Mouse (Mus musculus): ENCODE data around the gene Gm34653. TPM values are rescaled to one million over a fixed set of nuclear protein-coding genes. Genes with fewer than 3 reads are reported as not detected.
"Not testable (repeated sequence)": the region's sequence is repeated elsewhere in the genome, so short reads cannot be mapped to it uniquely, and the experiment has no call there.

Gene Gm34653
- not detected for total RNA-seq (2021)

DNA sequence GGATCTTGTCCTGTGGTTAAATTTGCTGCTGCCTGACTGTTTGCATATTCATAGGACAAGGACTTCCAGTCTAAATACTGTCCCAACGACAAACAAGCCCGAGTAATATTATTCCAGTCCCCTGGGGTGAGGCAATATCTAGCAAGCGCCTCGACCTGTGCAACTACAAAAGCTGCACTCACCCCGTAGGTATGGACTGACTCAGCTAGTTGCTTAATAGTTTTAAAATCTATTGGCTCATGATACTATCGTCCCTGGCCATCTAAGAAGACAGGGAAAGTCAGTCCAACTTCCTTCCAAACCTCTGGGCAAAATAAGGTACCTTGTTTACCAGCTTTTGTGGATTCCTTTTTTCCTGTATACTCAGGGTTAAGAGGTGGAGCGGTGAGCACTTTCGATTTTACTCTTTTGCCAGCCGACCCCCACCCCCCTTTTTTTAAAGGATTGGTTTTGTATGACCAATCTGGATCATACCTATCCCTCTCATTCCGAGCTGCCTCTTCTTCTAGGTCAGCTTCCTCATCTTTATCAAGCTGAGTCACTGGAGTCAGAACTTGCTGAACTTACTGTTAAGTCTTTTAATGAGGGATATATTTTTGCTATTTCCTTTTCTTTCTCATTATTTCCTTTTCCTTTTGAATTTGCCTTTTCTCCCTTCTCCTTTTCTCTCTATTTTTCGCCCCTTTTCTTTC lies at the start of gene Gm34653:
Gene Gm34653 (plus strand): TSS at position 242 of the 692 bp plus-strand sequence.
- intact Hi-C loops (cut with DNase I); DNase-seq (ENCODE audit: low spot score in 2 of 2): not testable (repeated sequence)

DNA sequence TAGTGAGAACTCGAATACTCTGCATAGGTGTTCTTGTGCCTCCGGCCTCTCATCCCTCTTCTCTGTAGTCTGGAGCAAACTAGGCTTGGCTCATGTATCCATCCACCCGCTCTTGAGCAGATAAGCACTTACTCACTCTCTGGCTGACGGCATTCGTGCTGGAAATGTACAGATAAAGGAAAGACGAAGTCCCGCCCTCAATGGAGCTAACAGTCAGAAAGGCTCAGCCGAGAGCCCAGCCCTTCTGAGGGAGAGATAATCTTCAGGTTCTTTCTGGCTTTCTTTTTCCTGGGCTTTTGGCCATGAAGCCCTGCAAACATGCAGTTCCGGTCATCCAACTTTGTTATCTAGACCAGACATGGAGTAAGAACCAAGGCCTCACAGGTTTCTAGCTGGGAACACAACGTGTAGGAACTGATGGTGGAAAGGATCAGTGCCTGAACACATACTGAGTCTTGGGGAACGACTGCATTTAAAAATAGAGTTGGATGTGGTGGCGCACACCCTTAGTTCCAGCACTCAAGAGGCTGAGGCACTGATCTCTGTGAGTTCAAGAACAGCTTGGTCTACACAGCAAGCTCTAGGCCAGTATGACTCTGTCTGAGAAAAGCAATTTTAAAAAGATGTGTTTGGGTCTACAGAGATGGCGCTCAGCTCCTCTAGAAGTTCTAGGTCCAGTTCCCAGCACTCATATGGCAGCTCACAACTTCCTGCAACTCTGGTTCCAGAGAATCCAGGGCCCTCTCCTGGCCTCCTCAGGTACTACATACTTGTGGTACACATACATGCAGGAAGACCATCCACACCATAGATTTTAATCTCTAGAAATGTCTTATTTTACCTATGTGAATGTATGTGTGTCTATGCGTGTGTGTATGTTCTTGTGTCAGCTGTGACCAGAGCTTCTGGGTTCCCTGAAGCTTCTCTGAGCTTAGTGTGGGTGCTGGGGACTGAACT lies 49.5 kb upstream of the Gm34653 start:
- DNase-seq (ENCODE audit: low spot score in 2 of 2): no peak
- intact Hi-C loops (cut with DNase I): no loop called here

DNA sequence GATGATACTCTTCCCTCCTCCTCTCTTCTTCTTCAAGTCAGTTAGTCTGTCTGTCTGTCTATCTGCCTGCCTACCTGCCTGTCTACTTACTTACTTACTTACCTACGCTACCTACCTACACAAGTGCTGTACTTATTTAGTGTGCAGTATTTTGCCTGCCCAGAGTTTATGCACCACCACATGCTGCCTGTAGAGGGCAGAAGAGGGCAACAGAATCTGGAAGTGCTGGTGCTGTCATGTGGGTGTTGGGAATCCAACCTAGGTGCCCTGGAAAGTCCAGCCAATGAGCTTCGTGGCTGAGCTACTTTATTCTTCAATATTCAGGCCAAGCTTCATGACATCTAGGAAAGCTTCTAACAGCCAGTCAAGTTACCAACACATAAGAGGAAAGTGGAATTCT lies 48.7 kb upstream of the Gm34653 start:
- DNase-seq (ENCODE audit: low spot score in 2 of 2): peak in 1 of 2 experiments; percentile 18
- intact Hi-C loops (cut with DNase I): no loop called here

DNA sequence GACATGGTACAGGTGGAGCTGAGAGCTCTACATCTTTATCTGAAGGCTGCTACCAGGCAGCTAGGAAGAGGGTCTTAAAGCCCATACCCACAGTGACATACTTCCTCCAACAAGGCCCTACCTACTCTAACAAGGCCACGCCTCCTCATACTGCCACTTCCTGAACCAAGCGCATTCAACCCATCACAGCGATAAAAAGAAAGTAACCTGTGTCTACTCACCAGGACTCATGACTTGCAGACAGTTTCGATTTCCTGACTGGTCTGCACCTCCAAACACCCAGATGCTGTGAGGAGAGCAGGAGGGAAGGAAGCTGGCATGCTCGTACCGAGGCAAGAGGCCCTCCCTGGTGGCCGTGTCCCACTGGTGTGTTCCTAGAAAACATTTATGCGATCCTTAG lies 42.5 kb upstream of the Gm34653 start:
- intact Hi-C loops (cut with DNase I): no loop called here

DNA sequence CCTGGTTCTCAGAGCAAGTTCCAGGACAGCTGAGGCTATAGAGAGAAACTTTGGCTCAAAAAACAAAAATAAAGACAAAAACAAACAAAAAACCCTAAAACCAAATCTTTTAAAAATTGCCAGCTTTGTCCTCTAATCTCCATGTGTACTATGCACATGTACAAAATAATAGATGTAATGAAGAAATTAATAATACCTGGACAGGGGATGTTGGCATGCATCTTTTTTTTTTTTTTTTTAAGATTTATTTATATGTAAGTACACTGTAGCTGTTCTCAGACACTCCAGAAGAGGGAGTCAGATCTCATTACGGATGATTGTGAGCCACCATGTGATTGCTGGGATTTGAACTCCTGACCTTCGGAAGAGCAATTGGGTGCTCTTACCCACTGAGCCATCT lies 40.3 kb upstream of the Gm34653 start:
- intact Hi-C loops (cut with DNase I): not testable (repeated sequence)

More for the DNA sequence above, 42.5 kb upstream of the Gm34653 start:
- DNase-seq (ENCODE audit: low spot score in 2 of 2): no peak

DNA sequence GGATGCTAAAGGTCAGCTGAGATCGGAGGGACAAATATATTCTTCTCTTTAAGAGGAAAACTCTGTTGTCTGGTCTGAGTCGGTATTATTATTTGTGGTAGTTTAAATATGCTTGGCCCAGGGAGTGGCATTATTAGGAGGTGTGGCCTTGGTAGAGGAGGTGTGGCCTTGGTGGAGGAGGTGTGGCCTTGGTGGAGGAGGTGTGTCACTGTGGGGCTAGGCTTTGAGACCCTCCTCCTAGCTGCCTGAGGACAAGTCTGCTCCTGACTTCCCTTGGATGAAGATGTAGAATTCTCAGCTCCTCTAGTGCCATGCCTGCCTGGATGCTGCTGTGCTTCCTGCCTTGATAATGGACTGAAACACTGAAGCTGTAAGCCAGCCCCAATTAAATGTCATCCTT lies 38.3 kb upstream of the Gm34653 start:
- intact Hi-C loops (cut with DNase I): no loop called here

More for the DNA sequence above, 40.3 kb upstream of the Gm34653 start:
- DNase-seq (ENCODE audit: low spot score in 2 of 2): not testable (repeated sequence)

DNA sequence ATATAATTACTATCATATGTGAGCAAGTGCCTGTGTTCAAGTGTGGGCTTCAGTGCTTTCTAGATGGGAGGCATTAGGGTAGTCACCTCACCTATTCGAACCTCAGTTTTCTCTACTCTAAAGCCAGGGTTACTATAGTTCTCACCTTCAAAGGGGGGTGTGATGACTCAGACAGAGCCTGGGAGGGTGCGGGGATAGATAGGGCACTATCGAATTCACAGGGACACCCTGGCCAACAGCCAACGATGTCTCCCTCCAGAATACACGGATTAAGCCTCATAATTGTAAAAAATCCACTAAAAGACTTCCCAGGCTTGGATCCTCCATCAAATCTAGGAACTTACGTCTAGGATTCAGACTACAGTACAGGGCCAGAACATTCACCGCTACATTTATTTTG lies 37.4 kb upstream of the Gm34653 start:
- intact Hi-C loops (cut with DNase I): no loop called here
- no peak for DNase-seq (ENCODE audit: low spot score in 2 of 2)

More for the DNA sequence above, 38.3 kb upstream of the Gm34653 start:
- no peak for DNase-seq (ENCODE audit: low spot score in 2 of 2)

DNA sequence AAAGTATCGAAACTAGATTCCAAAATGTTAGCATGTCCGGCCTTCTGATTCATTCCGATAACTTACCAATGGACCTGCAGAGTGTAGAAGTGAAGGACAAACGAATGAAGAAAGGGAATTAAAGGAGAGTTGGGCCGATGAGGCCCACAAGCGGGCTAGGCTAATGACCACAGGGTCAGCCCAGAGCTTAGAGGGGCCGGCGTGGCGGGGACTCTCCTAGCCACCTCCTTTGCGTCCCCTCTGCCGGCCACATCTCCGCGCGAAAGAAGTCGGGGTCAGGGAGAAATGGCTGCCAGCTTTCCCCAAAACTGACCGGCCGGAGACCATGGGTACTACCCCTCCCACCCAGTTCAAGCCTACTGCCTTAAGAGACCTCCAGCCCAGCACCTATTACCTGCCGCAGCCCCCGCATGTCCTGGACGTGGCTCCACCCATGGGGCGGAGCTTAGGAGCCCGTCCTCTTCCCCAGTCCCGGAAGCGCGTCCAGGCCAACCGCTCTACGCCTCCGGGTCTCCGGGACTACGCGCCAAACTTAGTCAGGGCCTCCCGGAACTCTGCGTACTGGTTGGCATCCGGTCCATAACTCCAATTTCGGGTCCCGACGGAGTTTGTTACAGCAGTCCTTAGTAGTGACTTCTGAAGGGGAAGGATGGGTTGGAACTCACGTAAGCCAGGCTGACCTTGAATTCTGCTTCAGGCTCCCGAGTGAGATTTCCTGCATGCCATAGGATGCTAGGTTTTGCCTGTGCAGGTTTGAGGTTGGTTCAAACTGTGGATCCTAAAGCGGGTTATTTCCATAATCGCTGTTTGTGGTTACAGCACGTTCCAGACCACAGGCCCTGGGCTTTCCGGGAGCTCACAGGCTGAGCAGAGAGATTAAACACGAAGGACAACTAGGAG lies 33.2 kb upstream of the Gm34653 start, which contains the start of gene Rabepk:
Gene Rabepk (minus strand): TSS at position 556 of the 900 bp plus-strand sequence.
- DNase-seq (ENCODE audit: low spot score in 2 of 2): peak; percentile 75 to 77
- intact Hi-C loops (cut with DNase I): no loop called here

DNA sequence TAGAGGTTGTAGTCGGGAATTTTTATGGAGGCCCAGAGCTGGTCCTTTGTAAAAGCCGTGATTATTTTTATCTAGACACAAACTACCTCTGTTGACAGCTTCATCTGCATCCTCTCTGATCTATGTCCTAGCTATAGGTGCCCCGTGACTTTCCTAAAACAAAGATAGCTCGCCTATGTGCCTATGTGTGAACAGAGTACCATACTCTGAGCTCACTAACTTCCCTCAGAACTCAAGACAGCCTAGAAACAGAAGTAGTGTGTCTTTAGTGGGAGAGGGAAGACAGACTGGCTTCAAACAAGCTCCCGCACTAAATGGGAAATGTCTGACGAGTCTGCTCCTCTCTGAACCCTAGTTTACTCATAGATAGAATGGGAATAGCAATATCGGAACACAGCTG lies 32.4 kb upstream of the Gm34653 start:
- intact Hi-C loops (cut with DNase I): no loop called here
- DNase-seq (ENCODE audit: low spot score in 2 of 2): no peak

DNA sequence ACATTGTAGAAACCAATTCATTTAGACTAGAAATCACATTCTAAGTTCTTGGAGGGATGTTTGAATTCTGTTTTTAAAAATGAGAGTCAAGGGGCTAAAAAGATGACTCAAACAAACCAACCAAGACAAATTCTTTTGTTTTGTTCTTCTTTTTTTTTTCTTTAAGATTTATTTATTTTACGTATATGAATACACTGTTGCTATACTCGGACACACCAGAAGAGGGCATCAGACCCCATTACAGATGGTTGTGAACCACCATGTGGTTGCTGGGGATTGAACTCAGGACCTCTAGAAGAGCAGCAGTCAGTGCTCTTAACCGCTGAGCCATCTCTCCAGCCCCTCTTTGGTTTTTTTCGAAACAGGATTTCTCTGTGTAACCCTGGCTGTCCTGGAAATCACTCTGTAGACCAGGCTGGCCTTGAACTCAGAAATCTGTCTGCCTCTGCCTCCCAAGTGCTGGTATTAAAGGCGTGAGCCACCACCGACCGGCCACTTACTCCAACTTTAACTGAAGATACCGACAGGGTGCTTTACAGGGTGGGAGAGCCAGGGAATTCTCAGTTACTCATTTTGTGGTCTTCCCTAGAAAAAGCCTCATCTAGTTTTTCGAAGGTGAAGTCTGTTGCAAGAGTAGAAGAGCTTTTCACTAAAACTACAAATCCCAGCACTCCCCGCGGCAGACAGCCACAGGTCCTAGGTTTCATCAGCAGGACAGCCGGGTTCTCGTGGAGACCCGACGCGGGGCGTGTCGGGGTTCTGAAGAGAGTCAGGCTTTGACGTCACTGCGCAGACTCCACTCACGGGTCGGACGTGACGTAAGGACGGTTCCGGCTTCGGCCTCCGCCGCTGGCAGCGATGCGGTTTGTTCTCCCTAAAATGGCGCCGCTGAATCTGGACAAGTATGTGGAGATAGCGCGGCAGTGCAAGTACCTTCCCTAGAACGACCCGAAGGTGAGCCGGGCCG lies 31.0 kb upstream of the Gm34653 start:
- intact Hi-C loops (cut with DNase I): no loop called here
- DNase-seq (ENCODE audit: low spot score in 2 of 2): peak; percentile 95 to 97

DNA sequence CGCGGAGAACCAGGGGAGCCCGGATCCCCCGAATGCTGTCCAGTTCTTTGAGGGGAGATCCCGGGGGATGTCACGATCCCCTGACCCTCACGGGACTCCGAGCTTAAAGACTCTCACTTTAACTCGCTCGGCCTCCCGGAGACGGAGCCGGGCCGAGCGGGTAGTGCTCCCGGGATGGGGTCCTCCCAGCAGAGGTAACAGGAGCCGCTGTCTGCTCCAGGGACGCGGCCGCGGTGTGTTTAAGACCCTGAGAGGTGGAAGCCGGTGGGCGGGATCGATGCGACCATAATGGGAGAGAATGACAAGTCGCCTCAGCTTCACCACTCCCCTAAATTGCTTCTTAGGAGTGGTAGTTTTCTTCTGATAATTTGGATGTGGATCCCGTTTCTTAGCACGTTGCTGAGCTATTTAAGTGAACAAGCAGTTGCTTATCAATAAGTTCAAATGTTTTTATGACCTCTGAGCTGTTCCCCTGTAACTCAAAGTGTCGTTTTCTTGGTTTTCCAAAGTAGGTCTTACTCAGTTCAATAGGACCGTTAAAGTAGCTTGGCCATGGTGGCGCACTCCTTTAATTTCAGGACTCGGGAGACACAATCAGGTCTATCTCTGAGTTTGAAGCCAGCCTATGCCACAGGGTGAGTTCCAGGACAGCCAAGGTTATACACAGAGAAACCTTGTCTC lies 30.1 kb upstream of the Gm34653 start:
- not testable (repeated sequence) for DNase-seq (ENCODE audit: low spot score in 2 of 2)

DNA sequence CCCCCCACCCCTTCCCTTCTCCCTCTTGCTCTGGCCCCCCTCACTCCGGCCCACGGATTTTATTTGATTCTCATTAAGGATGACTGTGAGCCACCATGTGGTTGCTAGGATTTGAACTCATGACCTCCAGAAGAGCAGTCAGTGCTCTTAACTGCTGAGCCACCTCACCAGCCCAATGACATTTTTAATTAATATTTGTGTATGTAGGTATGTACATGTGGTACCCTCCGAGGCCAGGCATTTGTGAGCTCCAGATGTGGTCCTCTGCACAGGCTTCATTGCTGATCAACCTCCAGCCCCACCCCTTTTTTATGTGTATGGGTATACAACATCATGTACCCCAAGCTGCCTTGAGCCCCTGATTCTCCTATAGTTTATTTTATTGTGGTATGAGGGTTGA lies 29.1 kb upstream of the Gm34653 start:
- intact Hi-C loops (cut with DNase I): no loop called here
- DNase-seq (ENCODE audit: low spot score in 2 of 2): no peak

More for the DNA sequence above, 30.1 kb upstream of the Gm34653 start:
- intact Hi-C loops (cut with DNase I): not testable (repeated sequence)

DNA sequence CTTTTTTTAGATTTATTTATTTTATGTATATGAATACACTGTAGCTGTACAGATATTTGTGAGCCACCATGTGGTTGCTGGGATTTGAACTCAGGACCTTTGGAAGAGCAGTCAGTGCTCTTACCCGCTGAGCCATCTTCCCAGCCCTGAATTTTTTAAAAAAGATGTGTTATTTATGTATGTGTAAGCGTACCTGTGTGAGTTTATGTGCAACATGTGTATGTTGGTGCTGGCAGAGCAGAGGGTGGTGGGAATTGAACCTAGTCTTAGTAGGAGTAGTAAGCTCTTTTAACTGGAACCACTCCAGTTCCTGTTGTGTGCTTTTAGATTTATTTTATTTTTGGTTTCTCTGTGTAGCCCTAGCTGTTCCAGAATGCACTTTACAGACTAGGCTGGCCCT lies 28.6 kb upstream of the Gm34653 start:
- intact Hi-C loops (cut with DNase I): no loop called here

DNA sequence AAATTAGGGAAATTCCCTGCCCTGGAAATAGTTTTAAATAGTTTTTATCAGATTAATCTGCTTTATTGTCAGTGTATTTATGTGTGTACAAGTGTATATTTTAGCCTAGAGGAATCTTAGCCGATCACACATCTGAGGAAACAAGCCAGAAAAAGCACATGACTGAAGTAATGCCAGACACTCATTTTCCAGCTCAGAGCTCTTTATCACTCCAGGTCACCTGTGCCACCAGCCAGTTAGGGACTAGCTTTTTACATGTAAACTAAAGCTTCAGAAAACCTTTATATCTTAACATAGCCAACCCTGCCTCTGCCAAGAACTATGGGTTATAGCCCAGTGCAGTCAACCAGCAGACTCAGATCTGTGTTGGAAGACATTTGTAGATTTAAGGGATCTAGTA lies 28.0 kb upstream of the Gm34653 start:
- no peak for DNase-seq (ENCODE audit: low spot score in 2 of 2)
- intact Hi-C loops (cut with DNase I): no loop called here

More for the DNA sequence above, 28.6 kb upstream of the Gm34653 start:
- DNase-seq (ENCODE audit: low spot score in 2 of 2): no peak

DNA sequence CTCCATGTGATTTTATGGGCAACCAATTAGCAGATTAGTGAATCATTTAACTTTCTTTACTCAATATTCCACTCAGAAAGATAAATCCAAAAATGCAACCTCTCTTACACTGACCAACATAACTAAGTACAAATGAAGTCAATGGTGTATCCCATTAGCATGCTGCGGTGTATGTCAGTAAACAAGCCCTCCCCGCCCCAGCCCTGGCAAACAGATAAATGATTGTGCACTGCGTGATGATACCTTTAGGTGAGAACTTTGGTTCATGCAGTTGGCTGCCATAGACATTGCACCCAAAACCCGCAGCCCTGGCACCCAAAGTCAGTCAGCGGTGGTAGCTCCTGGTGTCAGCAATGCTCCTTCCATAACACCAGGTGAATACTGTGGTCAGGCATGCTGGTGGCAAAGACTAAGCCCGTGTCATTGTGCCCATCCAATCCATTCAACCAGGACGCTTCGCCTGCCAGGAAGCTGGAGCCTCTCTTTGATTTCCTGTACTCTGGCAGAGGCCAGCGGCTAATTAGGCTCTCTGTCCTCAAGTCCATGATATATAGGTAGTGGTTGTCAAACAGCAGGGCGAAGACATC lies 27.4 kb upstream of the Gm34653 start:
- DNase-seq (ENCODE audit: low spot score in 2 of 2): no peak
- intact Hi-C loops (cut with DNase I): no loop called here

DNA sequence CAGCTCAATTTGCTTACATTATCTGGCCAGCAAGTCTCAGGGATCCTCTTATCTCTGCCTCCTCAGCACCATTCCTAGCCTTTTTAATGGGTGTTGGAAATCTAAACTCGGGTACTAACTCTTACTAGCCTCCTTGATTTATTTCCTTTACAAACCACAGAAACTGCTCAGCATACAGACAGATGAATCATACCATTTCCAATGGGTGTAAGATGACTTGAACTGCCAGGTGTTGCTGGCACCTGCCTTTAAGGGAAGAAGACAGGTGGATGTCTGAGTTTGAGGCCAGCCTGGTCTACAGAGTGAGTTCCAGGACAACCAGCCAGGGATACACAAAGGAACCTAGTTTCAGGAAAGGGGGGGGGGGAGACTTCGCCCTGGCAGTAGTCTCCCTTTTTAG lies 24.8 kb upstream of the Gm34653 start:
- no peak for DNase-seq (ENCODE audit: low spot score in 2 of 2)
- intact Hi-C loops (cut with DNase I): no loop called here

DNA sequence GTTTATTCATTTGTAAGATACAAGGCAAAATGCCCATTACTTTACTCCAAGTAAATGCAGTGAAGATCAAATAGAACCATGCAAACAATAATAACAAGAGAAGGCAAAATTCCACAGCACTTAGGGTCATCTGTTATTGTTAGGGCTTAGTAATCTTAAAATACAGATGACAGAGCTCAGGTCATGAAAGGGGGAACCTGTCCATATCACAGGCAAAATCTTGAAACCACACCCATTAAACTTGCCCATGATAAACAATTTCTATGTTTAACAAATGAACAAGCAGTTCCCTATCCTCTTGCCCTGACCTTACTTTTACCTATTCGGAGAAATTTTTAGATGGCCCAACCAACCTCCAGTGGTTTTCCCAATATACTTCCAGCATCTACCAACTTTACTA lies 23.2 kb upstream of the Gm34653 start:
- intact Hi-C loops (cut with DNase I): no loop called here
- DNase-seq (ENCODE audit: low spot score in 2 of 2): no peak

DNA sequence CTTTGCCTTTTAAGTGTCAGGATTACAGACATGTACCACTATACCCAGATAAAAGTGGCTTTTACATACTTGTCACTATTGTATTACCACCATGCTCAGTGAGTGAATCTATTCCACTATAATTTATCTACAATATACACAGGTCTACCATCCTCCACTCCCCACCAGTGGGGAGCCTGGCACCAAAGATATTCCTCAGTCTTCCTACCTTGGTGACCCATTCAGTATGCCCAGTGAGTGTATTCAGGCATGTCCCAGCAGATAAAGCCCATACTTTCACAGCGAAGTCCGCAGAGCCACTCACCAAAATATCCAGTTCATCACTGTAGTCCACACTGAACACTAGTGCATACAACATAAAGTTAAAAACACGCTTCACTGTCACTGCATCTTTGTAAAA lies 22.0 kb upstream of the Gm34653 start:
- intact Hi-C loops (cut with DNase I): no loop called here
- DNase-seq (ENCODE audit: low spot score in 2 of 2): no peak

Data from left cerebral cortex, postnatal 36 days (tissue).